Mouse (Mus musculus) adrenal gland, postnatal 0 days (tissue): ENCODE measurements around the gene Sec22b. TPM values are rescaled to one million over a fixed set of nuclear protein-coding genes. Genes with fewer than 3 reads are reported as not detected.

Experiments
- polyA plus RNA-seq: library from polyadenylated mRNA; unstranded; fragments of >200 nt; fragmentation: Nextera tagmentation; extraction: Ambion mirVana; gene quantifications from 2 replicates; pipeline ENCODE4 v1.2.1, GENCODE M21; 2015

The Sec22b gene
- polyA plus RNA-seq: 111 and 172 TPM in 2 replicates

DNA sequence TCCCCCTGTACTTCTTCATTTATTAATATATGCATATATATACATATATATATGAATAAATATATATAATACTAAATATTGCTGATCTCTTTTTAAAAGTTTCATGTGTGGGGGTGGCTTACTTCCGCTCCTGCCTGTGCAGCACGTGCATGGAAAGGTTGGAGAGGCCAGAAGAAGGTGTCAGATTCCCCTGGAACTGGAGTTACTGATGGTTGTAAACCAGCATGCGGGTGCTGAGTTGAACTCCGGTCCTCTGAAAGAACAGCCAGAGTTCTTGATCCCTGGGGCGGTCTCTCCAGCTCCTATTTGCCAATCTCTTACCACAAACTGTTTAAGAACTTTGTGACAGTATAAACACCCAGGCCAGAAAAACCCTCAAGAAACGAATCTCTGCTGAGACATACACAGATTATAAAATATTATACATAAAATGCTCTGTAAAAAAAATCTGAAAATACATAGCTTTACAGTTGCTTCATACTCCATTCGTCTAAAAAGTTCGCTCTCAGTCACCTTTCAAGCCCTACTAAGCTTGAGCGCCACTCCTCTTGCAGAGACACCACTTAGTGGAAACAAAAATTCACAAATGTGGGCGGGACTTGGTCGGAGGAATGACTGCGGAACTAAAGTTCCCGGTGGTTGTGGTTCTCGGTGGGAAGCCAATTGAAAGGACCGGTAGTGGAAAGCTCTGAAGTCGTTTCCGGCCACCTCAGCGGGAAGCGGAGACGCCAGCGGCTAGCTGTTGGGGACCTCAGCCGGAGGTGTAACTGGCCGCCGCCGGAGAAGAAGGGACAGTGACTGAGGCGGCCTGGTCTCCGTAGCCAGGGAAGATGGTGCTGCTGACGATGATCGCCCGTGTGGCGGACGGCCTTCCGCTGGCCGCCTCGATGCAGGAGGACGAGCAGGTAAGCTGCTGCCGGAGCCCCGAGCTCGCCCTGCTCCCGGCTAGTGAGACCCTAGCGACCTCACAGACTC, at the start of gene Sec22b:
TSS of gene Sec22b (plus strand) at position 675 of the 975 bp plus-strand sequence.

DNA sequence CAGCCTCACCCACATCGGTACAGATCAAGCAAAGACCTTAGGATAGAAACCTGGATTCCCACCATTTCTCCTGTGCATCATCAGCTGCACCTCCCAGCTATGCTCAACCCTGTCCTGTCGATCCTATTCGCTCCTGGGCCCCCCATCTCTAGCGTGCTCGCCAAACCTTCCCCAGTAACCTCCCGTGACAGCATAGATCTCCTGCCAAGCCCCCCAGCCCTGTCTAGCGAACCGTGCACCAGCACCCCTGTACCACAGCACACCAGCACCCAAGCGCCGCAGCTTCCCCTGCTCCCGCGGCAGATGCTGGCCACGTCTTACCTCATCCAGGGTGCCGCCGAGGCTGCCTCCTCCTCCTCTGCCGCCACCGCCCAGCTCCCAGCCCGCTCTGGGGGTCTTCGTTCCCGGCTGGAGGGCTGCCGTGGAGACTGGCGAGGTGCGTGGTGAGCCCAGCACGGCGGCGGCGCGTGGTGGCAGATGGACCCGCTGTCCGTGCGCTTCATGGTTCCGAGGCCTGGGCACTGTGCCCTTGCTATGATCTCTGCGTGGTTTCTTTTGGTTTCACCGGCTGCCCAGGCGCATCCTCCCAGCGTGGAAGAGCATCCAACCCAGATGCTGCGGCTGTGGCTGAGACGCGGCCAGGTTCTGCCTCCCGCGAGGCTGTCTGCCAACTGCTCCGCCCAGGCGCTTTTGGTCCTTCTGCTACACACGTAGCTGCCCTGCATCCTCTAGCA, 12.7 kb upstream of the Sec22b start, which contains the start of gene Pde4dip:
TSS of gene Pde4dip (minus strand) at position 540 of the 734 bp plus-strand sequence.

Other genes with a start within 250 kb of the Sec22b start
- 3.5 and 3.7 TPM in 2 replicates for gene Prkab2, start 243.0 kb upstream of the Sec22b start, polyA plus RNA-seq
- gene Gm17651, start 226.5 kb upstream of the Sec22b start, polyA plus RNA-seq: not detected in 2 replicates
- gene Pde4dip, start 12.5 kb upstream of the Sec22b start, polyA plus RNA-seq: 7.7 and 9.4 TPM in 2 replicates
- gene Notch2, start 112.3 kb downstream of the Sec22b start, polyA plus RNA-seq: 17.1 and 17.7 TPM in 2 replicates